Mouse (Mus musculus): ENCODE measurements around the gene Gm12169.

The Gm12169 gene

DNA sequence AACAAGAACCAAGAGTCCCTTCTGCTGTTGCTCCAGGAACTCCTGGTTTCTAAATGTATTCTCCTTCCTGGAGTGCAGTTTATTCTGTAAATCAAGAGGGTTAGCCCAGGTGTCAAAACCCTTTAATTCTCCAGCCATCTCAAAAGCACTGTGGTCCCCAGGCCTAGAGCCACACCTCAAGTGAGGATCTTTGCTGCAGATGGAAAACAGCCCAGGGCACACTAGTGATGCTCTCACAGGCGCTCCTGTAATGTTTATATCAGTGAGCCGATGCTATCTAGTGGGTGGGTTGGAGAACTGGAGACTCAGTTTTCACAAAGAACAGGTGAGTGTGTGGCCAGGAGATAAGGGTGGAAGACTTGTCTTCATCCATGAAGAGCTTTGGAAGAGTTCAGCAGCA lies at the start of gene Gm12169:
Gm12169 (plus strand) TSS at position 301 of the 400 bp plus-strand sequence.
- no peak for DNase-seq (ENCODE audit: low read depth, low spot score)

DNA sequence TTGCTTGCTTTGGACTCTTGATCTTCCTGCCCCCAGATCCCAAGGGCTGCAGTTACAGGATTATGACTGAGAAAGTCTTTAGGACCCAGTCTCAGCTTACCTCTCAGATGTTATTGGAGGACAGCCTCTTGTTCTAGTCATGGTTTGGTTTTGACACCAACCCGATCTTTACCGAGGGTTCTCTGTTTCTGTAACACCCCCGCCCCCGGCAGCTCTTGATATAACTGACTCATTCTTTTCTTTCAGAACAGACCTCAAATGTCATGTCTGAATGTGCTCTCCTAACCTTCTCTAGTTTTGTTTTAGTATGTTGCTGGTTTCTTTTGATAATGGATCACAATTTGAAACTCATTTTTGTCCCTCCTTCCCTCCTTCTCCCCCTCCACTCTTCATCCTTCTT lies 49.8 kb upstream of the Gm12169 start:
- no peak for DNase-seq (ENCODE audit: low read depth, low spot score)

DNA sequence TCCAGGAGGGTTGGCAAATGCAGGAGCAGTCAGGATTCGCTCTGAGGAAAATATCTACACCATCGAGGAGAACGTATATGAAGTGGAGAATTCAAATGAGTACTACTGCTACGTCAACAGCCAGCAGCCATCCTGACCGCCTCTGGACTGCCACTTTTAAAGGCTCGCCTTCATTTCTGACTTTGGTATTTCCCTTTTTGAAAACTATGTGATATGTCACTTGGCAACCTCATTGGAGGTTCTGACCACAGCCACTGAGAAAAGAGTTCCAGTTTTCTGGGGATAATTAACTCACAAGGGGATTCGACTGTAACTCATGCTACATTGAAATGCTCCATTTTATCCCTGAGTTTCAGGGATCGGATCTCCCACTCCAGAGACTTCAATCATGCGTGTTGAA lies 44.7 kb upstream of the Gm12169 start:
- no peak for DNase-seq (ENCODE audit: low read depth, low spot score)

DNA sequence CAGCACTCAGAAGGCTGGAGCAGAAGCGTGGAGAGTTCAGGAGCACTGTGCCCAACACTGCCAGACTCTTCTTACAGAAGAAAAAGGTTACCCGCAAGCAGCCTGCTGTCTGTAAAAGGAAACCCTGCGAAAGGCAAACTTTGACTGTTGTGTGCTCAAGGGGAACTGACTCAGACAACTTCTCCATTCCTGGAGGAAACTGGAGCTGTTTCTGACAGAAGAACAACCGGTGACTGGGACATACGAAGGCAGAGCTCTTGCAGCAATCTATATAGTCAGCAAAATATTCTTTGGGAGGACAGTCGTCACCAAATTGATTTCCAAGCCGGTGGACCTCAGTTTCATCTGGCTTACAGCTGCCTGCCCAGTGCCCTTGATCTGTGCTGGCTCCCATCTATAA lies 43.5 kb upstream of the Gm12169 start:
- no peak for DNase-seq (ENCODE audit: low read depth, low spot score)

DNA sequence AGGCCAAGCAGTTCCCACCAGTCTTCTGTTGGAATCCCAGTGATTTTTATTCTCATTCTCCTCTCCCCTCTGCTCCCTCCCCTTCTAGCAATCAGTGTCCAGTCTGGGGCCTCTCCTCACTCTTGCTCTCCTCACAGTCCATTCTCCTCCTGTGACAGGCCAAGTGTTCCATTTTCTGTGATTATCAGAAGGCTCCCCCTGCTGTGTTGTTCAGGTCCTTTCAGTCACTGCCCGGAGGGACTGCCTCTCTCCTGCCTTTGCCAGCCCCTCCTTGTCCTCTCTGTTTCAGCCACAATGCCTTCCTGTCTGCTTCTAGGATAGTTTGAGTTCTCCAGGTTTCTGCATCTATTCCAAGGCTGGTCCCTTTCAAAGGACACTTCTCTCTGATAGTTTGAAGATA lies 35.8 kb upstream of the Gm12169 start:
- DNase-seq (ENCODE audit: low read depth, low spot score): peak; percentile 2

DNA sequence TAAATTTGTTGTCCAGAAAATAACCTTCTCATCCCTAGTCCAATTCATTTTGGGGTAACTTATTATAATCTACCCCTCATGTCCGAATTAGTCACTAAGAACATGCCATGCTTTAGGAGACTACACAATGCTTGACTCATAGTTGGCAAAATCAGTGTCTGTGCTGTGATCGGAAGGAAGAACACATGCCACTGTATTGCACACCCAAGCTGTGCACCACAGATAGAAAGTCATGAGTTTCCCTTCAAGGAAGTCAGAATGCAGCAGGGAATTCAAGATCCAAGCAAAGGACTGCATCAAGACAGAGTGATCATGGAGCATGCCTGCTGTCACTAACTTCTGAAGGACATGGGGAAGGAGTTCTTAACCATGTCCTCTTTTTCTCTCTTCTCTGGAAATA lies 35.4 kb upstream of the Gm12169 start:
- DNase-seq (ENCODE audit: low read depth, low spot score): no peak

DNA sequence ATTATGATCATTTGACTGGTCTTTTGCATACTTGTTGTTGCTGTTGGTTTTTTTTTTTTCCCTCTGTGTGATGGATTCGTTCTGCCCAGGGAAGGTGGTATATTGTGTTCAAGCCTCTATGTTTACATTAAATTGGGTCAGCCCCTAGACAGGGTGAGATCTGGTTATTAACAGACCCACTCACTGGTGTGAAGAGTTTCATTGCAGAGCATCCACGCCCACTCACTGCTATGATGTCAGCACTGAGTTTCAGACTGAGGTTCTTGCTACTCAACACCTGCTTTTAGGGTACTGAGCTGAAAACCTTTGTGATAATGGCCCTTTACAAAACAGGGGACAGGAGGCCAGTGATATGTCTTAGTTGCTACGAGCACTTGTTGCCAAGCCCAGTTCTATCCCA lies 16.9 kb upstream of the Gm12169 start:
- no peak for DNase-seq (ENCODE audit: low read depth, low spot score)

DNA sequence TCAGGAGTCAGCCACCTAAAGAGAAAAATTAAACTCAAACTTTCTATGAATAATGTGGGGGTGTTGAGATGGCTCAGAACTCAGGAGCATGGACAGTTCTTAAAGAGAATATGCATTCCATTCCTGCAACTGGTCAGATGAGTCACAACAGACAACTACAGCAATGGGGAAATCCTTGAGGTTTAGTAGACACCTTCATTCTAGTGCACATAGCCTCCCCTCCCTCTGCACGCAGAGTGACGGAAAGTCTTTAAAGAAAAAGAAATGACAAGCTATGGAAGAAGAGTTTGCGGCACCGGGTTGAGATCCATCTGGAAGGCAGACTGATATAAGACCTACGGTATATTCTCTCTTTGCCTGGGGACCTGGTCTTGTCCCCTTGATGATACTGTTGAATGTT lies 14.1 kb upstream of the Gm12169 start:
- no peak for DNase-seq (ENCODE audit: low read depth, low spot score)

DNA sequence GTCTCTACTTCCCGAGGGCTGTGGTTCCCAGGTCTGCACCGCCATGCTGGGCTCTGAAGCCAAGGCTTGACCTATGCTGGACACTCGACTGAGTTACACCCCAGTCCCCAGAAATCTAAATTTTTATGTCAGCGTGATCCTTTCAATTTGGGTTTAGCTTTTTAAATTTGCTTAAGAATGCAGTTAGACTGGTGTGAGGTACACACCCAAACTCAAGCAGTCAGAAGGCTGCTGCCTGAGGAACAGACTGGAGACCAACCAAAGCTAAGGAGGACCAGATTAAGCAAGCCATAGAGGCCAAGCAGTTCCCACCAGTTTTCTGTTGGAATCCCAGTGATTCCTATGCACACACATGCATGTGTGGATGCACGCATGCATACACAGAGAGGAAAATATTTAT lies 2.7 kb upstream of the Gm12169 start:
- peak; percentile 62 for DNase-seq (ENCODE audit: low read depth, low spot score)

DNA sequence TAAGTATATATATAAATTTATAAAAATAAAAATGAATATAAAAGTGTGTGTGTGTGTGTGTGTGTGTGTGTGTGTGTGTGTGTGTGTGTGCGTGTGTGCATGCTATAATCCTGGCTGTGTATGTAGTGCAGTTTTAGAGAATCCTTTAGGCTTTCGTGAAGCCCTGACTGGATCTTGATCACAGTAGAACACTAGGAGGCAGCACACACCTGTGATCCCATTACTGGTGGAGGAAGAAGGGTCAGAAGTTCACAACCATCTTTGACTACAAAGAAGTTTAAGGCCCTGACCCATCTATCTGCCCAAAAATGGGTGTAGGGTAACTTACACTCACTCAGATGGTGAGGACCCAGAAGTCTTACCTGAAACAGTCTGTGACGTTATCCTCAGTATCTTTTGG lies 1.3 kb upstream of the Gm12169 start:
- DNase-seq (ENCODE audit: low read depth, low spot score): peak; percentile 66

DNA sequence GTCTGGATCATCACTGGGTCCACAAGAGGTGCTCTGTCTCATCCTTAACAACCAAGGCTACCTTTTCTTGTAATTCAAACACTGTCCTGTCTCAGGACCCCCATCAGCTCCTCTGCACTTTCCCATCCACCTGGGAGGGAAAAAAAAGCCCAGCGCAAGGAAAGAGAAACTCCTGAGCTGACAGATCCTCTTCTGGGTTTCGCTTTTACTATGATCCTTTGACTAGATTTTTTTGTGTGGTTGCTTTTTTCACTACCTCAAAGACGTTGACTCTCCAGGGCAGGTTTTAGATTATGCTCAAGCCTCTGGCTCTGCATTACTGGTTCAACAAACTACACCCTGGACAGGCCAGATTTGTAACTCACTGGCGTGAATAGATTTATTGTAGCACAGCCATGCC lies 6.1 kb downstream of the Gm12169 start:
- peak; percentile 26 for DNase-seq (ENCODE audit: low read depth, low spot score)

DNA sequence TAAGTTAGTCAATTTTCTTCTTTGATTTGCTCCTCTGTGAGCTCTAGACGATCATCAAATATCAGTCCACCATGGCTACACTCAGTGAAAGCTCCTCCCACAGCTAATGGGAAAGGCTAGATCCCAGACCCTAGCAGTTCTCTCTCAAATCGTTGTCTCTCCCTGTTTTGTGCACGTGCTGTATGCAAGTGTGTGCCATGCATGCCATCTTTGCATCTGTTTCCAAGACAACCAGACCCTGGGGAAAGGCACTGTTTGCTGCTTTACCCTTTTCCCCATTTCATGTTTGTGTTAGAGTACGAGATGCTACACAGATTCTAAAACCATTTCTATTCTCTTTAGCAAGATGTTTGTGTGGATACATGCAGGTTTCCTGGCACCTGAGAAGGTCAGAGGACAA lies 13.0 kb downstream of the Gm12169 start:
- DNase-seq (ENCODE audit: low read depth, low spot score): peak; percentile 46

DNA sequence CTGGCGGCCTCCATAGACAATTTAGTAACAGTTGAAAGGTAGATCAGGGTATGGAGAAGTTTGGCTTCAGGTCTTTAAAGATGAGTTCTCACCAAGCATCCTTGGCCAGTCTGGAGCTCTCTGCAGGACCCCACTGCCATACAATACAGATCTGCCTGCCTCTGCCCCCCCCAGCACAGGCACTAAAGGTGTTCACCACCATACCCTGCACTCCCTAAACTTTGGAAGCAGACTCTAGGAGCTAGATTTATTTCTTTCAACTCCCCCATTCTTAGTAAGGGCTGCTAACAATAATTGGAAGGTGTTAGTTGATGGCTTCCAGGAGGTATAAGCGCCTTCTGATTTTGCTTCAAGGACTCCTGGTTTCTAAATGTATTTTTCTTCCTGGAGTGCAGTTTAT lies 19.5 kb downstream of the Gm12169 start:
- no peak for DNase-seq (ENCODE audit: low read depth, low spot score)

DNA sequence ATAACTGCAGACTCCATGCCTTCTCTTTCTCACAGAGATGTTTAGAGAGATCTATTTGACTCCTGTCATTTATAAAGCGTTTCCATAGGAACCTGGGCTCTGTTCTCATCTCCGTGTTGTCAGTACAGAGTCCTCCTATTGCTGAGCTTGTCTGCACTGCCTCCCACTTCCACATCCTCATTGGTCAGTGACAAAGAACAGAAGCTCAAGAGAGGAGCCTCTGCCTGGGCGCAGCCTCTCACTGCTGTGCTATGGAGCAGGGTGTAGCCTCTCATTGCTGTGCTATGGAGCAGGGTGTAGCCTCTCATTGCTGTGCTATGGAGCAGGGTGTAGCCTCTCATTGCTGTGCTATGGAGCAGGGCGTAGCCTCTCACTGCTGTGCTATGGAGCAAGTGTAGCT lies 25.7 kb downstream of the Gm12169 start:
- DNase-seq (ENCODE audit: low read depth, low spot score): peak; percentile 68

DNA sequence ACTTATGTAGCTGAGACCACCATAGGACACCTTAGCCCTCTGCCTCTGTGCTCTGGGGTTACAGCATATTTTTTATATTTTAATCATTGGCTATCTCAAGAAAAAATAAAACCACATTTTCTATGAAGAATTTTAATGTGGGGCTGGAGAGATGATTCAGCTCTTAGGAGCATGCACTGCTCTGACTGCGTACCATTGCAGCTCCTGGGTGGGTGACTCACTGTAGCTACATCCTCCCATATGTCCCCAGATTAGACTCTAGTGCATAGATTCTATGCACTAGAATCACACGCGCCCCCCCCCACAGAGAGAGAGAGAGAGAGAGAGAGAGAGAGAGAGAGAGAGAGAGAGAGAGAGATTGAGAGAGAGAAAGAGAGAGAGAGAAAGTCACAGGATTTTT lies 28.7 kb downstream of the Gm12169 start:
- no peak for DNase-seq (ENCODE audit: low read depth, low spot score)

DNA sequence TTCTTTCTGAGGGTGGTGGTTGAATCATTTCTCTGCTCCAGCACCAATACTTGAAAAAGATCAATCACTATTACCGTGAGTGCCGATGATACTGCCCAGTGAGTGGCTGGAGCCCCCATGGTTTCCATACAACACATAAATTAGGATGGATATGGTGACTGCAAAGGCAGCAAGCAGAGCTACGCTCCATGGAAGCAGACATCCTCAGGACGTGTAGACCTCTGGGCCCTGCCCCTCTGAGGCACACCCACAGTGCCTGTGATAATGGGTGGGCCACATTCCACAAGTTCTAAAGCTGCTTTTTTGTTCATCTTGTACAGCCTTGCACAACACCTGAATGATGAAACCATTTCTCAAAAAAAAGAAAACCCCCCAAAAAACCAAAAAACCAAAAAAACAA lies 37.1 kb downstream of the Gm12169 start:
- peak; percentile 55 for DNase-seq (ENCODE audit: low read depth, low spot score)

DNA sequence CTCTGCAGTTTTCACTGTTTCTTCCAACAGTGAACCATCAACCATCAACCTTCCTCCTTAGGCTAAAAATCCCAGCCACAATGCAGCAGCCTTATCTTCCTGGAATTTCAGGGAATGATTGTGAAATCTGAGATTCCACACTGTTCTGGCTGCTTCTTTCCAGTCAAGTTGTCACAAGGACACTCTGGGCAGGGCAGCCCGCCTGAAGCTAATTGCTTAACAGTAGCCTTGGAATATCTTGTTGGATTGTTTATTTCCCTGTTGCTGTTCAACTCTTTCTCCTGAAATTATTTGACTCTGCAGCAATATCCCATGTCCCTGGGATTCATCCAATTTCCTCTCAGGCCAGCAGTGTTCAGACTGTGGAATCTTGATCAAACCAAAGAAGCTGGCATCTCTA lies 40.7 kb downstream of the Gm12169 start:
- peak; percentile 36 for DNase-seq (ENCODE audit: low read depth, low spot score)

DNA sequence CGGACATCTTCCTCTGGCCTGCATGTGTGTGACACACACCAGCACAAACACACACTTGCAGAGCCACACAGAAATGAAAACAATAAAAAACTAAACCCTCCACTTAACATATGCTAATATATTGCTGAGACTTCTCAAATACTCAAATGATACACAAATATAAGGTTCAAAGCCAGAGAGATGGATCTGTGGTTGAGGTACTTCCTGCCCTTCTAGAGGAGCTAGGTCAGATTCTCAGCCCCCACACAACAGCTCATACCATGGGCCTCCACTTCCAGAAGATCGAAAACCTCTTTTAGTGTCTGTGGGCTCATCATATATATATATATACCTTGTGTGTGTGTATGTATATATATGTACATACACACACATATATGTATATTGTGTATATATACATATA lies 42.0 kb downstream of the Gm12169 start:
- DNase-seq (ENCODE audit: low read depth, low spot score): no peak

DNA sequence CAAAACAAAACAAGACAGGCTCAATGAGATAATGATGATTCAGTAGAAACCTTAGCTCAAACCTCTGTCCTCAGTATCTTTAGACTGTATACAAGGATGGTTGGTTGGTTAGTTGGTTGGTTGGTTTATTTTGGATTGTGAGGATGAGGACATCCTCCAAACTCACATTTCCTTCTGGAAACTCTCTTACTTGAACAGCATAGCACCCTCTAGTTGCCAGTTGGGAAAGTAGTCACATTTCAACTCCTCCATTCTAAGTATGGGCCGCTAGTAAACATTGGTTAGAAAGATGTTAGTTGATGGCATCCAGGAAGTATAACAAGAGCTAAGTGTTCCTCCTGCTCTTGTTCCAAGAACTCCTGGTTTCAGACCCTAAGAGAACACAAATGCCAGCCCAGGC lies 45.1 kb downstream of the Gm12169 start:
- DNase-seq (ENCODE audit: low read depth, low spot score): peak; percentile 27

DNA sequence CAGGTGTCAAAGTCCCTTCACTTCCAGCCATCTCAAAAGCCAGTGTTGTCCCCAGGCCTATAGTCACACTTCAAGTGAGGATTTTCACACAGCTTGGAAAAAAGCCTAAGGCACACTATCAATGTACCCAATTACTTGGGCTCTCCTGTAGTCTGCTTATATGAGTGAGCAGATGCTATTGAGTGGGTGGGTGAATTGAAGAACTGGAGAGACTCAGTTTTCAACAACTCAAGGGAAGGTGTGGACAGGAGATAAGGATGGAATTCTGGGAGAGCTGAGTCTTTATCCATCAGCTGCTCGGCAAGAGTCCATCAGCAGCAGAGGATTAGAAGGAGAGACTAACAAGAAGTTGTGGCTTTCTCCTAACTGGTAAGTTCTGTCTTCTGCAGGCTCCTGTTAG lies 47.3 kb downstream of the Gm12169 start, which contains the start of gene BC053393:
BC053393 (plus strand) TSS at position 210 of the 400 bp plus-strand sequence.
- DNase-seq (ENCODE audit: low read depth, low spot score): no peak

DNA sequence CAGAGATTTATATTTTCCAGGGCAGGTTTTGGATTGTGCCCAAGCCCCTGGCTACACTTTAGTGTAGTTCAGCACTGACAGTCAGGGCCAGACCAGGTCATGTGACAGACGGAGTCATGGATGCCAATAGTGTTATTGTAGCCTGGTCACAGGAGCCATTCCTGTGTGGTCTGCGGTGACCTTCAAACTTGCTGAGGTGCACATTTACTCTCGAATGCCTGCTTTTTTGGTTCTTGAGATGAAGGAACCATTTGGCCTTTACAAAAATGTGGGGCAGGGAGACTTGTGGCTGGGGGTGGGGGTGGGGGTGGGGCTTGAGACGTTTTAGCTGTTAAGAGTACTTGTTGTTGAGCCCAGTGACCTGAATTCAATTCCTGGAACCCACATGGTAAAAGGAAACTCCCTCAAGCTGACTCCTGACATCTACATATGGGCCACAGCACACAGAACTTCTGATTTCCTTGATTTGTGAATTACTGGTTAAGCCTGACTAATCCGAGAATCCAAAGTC lies 54.8 kb downstream of the Gm12169 start:
- no peak for DNase-seq (ENCODE audit: low read depth, low spot score)

DNA sequence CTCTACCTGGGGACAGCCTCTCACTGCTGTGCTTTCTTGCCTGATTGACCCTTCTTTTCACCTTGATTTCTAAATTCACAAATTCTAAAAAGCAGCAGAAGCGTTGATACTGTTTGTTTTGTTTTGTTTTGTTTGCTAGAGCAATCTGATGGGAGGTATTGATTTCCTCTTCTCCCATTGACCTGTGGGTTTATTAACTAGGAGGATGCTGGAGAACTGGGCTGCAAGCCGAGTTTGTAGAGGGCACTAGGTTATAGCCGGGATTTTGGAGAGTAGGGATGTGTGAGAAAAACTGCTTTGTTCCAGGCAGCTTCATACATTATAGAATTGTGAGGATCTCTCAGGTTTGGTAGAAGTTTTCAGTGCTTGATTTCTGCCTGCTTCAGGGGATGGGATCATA lies 56.4 kb downstream of the Gm12169 start:
- DNase-seq (ENCODE audit: low read depth, low spot score): no peak

DNA sequence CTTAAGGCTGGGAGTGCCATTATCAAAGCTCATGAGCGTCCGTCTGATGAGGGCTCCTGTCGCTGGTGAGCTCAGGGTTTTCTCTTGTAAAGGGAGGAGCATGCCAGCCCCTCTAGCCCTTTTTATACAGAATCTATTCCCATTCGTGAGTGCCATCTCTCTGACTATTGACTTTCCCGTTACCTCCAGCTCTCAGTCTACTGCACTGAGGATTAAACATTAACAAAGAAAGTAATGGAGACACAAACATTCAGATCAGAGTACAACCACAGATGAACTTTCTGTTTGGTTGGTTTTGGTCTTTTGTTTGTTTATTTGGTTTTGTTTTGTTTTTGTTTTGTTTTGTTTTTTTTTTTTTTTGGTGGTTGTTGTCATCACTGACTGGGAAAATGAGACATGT lies 58.7 kb downstream of the Gm12169 start:
- DNase-seq (ENCODE audit: low read depth, low spot score): no peak
